Mouse (Mus musculus) layer of hippocampus, adult 9-11 months (tissue): ENCODE measurements at regions not wholly inside any gene's neighbourhood (a gene's known extent, or its start where the extent isn't known, plus 50 kb on each side); places are given as distances from the start of the nearest gene placed in this dataset.

Experiments used
- DNase-seq: peaks from one replicate; pipeline ENCODE4 v3.0.0; 2022

DNA sequence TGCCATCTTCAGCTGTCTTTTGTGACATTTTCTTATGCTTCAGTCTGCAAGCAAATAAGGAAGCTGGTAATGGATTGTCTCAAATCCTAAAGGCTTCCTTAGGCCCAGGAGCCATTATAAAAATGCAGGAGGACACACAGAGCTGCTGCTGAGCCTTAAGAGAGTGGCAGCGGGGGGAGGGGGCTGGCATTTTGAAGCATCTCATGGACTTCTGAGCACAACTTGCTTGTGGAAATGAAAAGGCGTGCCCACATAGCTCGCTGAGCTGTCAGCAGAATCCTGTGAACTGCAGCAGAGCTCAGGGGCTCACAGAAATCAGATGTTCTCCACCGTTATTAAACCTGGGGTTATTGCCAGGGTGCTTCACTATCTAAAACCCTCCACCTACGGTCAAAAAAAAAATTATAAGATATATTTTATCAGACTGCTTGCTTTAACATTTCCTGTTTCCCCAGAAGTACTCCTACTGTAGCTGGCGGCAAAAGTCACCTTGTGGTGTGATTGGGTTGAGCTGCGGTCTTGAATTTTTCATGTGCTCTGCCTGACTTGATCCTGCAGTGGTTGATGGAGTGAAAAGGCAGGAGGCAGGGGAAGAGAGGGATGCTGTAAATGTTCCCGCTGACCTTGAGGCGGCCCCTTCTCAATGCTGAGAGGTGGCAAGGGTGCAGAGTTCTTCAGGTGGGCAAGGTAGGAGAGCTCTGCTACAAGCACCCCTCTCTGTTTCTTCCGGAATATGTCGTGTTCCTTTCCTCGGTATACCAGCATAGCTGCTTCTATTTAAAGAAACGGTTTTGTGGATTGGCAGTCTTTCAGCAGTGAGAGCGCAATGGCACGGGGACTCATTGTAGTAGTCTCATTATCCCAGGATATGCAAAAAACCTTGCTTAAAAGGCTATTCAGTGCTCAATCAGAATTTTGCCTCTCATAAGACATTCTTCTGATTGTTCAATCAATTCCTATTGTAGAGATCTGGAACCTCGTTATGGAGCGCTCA, 71.4 kb upstream of the Krr1 start:
- DNase-seq = no peak

DNA sequence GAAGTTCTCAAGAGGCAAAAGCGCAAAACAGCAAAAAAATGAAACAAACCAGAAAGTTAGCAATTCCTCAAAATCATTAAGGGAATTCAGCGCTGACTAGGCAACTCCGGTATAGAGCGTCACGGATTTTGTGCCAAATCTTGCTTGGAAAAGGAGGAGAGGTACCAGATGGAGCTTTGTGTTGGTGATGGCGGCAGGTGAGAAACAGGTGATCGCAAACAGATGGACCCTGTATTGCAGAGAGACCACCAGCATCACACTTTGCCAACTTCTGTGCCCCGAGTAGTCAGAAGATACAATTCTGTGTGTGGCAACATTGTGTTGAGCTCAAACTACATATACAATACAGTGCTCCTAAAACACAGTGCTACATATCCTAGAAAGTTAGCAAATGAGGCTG, 68.5 kb upstream of the Krr1 start:
- no peak for DNase-seq

DNA sequence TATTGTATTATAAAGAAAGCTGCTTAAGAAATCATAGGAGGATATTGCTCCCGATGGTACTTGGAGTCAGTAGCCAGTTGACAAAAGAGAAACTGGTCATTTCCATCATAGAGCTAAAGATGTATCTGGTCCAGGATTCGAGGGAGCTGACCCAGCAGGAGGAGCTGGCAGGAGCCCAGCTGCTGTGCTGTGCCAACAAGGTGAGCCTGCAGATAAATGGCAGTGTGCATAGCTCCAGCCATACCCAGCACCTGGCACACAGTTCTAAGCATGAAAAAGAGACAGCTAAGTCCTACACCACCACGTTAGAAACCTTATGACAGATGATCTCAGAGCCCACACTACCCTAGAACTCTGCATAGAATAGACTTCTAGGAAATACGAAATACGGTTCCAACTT, 64.6 kb upstream of the Krr1 start:
- DNase-seq = no peak

DNA sequence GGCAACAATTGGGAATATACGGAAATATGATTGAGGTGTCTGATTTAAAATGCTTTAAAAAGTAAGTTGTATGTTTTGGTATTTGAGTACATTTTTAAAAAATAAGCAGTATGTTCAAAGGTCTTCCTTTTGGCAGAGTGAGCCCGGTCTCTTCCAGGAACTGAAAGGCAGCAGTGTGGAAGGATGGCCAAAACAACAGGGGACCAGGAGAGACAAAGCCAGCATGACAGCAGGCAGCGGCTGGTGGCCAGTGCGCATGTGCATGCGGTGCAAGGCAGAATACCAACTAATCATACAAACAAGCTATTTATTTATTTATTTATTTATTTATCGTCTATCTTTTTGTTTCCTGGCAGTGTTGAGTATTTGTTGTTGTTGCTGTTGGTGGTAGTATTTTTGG, 59.9 kb upstream of the Krr1 start:
- DNase-seq = no peak

DNA sequence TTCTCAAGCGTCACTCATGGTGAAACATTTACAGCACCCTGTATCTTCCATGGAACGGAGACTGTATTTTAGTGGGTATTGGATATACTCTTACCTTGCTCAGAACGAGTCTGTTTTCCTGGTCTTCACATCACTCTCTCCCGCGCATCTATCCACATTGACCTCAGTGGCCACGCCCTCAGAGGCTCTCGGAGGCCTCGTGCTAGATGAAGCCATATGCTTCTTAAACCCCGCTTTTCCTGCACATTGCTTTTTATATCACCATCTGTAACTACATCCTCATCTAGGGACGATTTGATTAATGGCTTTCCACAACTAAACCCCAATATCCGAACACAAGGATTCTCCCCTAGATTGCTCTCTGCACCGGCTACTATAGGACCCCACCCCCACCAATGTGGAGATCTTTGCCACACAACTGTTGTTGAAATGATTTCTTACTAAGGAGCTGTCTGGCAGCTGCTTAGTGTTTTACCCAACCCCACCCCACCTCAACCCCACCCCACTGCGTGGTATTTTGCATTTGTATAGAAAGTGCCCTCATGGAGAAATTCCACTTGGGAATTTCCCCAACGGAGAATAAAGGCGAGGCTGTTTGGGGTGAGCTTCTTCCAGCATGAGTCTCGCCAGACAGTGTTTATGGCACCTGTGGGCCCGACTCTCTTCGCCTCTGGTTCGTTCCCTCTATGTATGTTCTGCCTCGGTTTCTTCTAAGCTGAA, 59.2 kb upstream of the Krr1 start:
- DNase-seq = no peak

DNA sequence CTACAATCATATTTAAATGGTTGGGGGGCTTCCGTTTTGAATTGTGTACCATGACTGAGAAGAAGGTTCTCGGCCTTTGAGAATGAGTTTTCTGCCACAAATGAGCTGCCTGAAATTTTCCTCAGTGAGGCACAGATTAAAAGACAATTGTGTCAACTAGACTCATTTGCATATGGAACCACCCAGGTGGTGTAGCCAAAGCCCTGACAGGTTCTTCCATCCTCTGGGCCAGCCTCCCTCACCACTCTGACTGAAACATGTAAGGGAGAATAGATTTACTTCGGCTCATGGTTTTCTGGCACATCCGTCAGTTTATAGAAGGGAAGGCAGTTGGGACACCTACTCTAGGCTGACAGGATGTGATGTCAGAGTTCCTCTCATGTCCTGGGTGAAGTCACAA, 58.2 kb upstream of the Krr1 start:
- no peak for DNase-seq

DNA sequence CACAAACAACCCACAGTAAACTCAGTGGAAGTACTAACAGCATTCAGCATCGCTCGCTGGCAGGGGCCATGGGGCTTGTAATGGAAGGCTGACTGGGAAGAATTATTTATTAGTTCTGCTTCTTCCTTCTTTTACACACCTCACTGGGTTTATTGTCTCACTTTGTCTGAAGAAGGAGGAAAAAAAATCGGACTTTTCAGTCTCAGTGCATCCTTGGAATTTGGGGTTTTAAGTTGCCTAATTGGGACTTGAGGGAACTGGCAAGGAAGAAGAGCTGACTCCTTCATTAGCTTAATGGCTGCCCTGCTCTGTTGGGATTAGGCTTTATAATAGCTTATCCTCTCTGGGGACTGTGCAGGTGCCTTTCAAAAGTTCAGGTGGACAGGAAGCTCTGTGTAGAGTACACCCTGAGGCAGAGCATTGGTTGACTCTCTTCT, 54.4 kb upstream of the Krr1 start:
- DNase-seq = no peak

DNA sequence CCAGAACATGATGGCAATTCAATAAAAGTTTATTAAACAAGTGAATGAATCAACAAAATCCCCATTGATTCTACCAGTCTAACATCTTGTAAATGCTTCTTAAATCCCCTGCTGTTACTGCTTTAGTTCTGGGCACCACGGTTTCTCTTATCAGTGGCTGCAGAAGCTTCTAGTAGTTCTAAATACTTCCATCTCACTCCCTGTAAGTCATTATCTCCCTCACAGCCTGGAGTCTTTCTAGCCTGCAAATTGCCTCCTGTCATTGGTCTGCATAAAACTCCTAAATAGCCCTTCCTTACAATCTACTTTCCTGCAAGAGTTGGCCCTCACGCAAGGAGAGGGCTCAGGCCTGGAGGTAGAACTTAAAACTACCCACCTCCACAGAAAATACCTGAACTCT, 53.0 kb upstream of the Krr1 start:
- DNase-seq = no peak

DNA sequence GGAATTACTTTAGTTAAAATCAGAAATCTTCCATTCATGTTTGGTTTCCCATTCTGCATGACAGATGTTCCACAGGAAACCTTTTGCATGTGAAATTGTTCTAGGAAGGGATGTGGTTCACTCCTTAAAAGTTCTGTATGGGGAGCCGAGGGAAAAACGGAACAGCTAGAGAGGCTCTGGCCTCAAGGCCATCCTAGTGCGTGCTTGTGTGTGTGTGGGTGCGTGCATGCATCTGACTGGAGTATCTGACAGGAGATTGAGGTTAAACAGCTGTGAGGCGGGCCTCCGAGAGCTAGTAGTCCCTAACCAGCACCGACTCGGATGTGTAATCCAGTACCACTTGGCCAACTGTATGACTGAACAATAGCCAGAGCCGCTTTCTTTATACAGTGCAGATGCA, 51.0 kb upstream of the Krr1 start:
- DNase-seq = no peak
